Mouse (Mus musculus): Measurements from ENCODE around the gene Acyp2. TPM values are rescaled to one million over a fixed set of nuclear protein-coding genes. Genes with fewer than 3 reads are reported as not detected.

Acyp2 gene
- polyA plus RNA-seq, 1 experiment from 2014 or later = 9.1 TPM

Other genes with a start within 250 kb of the Acyp2 start
- not detected in 2 replicates for gene 4930505A04Rik, start 177.8 kb downstream of the Acyp2 start, polyA plus RNA-seq (2016; fragmentation: Nextera tagmentation; extraction: Ambion mirVana)
- 22.5 and 25.8 TPM in 2 replicates for gene Psme4, start 122.1 kb upstream of the Acyp2 start, polyA plus RNA-seq (2016; fragmentation: Nextera tagmentation; extraction: Ambion mirVana)
- 0.75 and 0.76 TPM in 2 replicates for gene Gpr75, start 235.8 kb upstream of the Acyp2 start, polyA plus RNA-seq (2016; fragmentation: Nextera tagmentation; extraction: Ambion mirVana)
- 24.3 and 29.3 TPM in 2 replicates for gene Asb3, start 235.8 kb upstream of the Acyp2 start, polyA plus RNA-seq (2016; fragmentation: Nextera tagmentation; extraction: Ambion mirVana)

Measured in hindbrain, embryonic 10.5 days (tissue).